Mouse (Mus musculus): ENCODE measurements around the gene Phldb3. TPM values are rescaled to one million over a fixed set of nuclear protein-coding genes. Genes with fewer than 3 reads are reported as not detected.

Phldb3 gene
- total and polyA plus RNA-seq, 3 experiments = 0.89 to 3.6 (median 3.5) TPM

DNA sequence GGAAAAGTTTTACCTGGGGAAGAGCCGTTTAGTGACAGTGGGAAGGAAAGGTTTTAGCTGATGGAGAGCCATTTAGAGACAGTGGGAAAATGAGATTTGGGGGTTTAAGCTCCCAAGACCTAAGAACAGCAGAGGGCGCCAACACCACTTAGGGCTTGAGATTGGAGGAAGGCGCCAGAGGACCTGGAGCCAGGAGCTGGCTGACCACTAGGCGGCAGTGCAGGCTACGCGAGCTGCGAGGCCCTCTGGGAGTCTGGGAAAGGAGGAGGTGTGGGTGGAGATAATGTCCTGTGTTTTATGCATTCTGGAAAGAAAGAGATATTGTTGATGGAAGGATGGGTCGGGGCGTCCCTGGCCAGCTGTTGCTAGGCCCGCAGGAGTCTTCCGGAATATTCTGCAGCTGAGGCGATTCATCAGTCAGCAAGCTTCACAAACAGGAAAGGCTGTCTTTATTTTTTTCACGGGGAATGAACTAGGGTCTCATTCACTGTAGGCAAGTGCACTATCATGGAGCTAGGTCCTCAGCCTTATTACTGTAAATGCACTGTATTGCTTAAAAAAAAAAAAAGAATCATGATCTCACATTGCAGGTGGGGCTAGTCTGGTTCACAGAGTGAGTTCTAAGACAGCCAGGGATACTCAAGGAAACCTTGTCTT is 9.5 kb upstream of the Phldb3 start:
- Histone ChIP-seq H3K79me2 (replicated peaks; ENCODE audit: control insufficient read depth, extremely low read depth, insufficient read depth, poor library complexity, severe bottlenecking) (no peaks in the 10 kb centered on the region), H3K4me2 (ENCODE audit: insufficient read depth, low read depth, poor library complexity, severe bottlenecking) (no peak overlapping the region), H3K36me3 (replicated peaks in 1 of 2; ENCODE audit: control insufficient read depth in 1 of 2, insufficient read depth in 1 of 2, low read length in 1 of 2) (peaks cover 0 to 32% of the 10 kb centered on the region in 2 experiments), H3K4me3 (replicated peaks in 1 of 3; ENCODE audit: low read depth in 2 of 3, low read length in 2 of 3, poor library complexity in 1 of 3) (no peak overlapping the region), H3K27ac (ENCODE audit: insufficient read depth, low read depth) (no peak overlapping the region), H3K27me3 (replicated peaks) (no peaks in the 10 kb centered on the region), H3K9ac (ENCODE audit: insufficient read depth, low read depth) (no peak overlapping the region), H3K9me3 (replicated peaks; ENCODE audit: low read length) (no peaks in the 10 kb centered on the region), H3K4me1 (ENCODE audit: control insufficient read depth in 1 of 2, insufficient read depth in 2 of 2) (peaks cover 0 to 4% of the 10 kb centered on the region in 2 experiments; a peak in 2 of 4 replicates)
- in situ Hi-C loops (cut with MboI; ENCODE audit: low pct_ligation_motif_present, low pct_unique_long_range_greater_than_20kb, low sequenced_read_pairs) (no loop called here), dilution Hi-C loops (cut with MboI; ENCODE audit: extremely low pct_ligation_motif_present, extremely low pct_unique_long_range_greater_than_20kb, low sequenced_read_pairs) (no loop called here)
- DNase-seq (ENCODE audit: extremely low read depth) = peak; percentile 93
- TF ChIP-seq GABPA (IDR thresholded peaks at IDR 0.05; ENCODE audit: insufficient replicate concordance, low read depth, low read length) (no peak), RCOR1 (conservative IDR thresholded peaks at IDR 0.05; ENCODE audit: low read depth, low read length) (no peak), PAX5 (IDR thresholded peaks at IDR 0.05; ENCODE audit: low read length) (no peak), MAX (IDR thresholded peaks at IDR 0.05; ENCODE audit: low read length) (0 out of 2 replicates have a peak, but pooled peaks have one; percentile 26), NRF1 (IDR thresholded peaks at IDR 0.05; ENCODE audit: low read depth, low read length) (no peak), ZMIZ1 (IDR thresholded peaks at IDR 0.05; ENCODE audit: low read depth, low read length) (no peak), TCF12 (IDR thresholded peaks at IDR 0.05; ENCODE audit: low read depth, low read length) (0 out of 2 replicates have a peak, but pooled peaks have one; percentile 14), POLR2A (IDR thresholded peaks at IDR 0.05; ENCODE audit: low read depth, low read length) (no peak), TBP (conservative IDR thresholded peaks at IDR 0.05; ENCODE audit: low read depth, low read length) (no peak), SIN3A (IDR thresholded peaks at IDR 0.05; ENCODE audit: low read length) (no peak), E2F4 (IDR thresholded peaks at IDR 0.05; ENCODE audit: insufficient replicate concordance, low read depth, low read length) (no peak), MXI1 (IDR thresholded peaks at IDR 0.05; ENCODE audit: low read depth, low read length) (no peak), CHD2 (IDR thresholded peaks at IDR 0.05; ENCODE audit: low read length) (no peak), MAZ (IDR thresholded peaks at IDR 0.05; ENCODE audit: low read depth, low read length) (no peak), JUND (conservative IDR thresholded peaks at IDR 0.05; ENCODE audit: low read depth, low read length) (no peak), RAD21 (IDR thresholded peaks at IDR 0.05; ENCODE audit: low read depth, low read length) (peak; percentile 93), BHLHE40 (IDR thresholded peaks at IDR 0.05; ENCODE audit: low read depth, low read length) (no peak), CTCF (conservative IDR thresholded peaks at IDR 0.05 in 1 of 2, IDR thresholded peaks at IDR 0.05 in 1 of 2; ENCODE audit: low read depth in 2 of 2, low read length in 2 of 2) (peak; percentile 90 to 100), POLR2AphosphoS2 (IDR thresholded peaks at IDR 0.05; ENCODE audit: low read depth, low read length) (no peak), CHD1 (IDR thresholded peaks at IDR 0.05; ENCODE audit: low read depth, low read length) (no peak), MYC (IDR thresholded peaks at IDR 0.05; ENCODE audit: low read depth, low read length) (no peak), UBTF (IDR thresholded peaks at IDR 0.05; ENCODE audit: low read depth, low read length) (no peak), NELFE (IDR thresholded peaks at IDR 0.05; ENCODE audit: low read depth, low read length) (peak; percentile 71; the same call in 1 of the 2 replicates), SMC3 (IDR thresholded peaks at IDR 0.05; ENCODE audit: low read depth, low read length) (peak; percentile 99), USF1 (IDR thresholded peaks at IDR 0.05; ENCODE audit: low read depth, low read length) (no peak), ZC3H11A (IDR thresholded peaks at IDR 0.05; ENCODE audit: low read depth, low read length) (peak; percentile 76), KAT2A (IDR thresholded peaks at IDR 0.05; ENCODE audit: insufficient replicate concordance, low read length) (no peak), MAFK (IDR thresholded peaks at IDR 0.05; ENCODE audit: insufficient replicate concordance, low read length) (no peak), ELF1 (IDR thresholded peaks at IDR 0.05; ENCODE audit: low read depth, low read length) (no peak), ETS1 (conservative IDR thresholded peaks at IDR 0.05; ENCODE audit: low read depth, low read length) (no peak), ZNF384 (IDR thresholded peaks at IDR 0.05; ENCODE audit: low read depth, low read length) (peak; percentile 37; the same call in 1 of the 2 replicates), MEF2A (IDR thresholded peaks at IDR 0.05; ENCODE audit: borderline replicate concordance, low read depth, low read length) (no peak), HCFC1 (IDR thresholded peaks at IDR 0.05; ENCODE audit: low read depth, low read length) (no peak; the same call in 1 of the 2 replicates), EP300 (IDR thresholded peaks at IDR 0.05; ENCODE audit: low read length) (0 out of 2 replicates have a peak, but pooled peaks have one; percentile 19), IRF4 (IDR thresholded peaks at IDR 0.05; ENCODE audit: low read depth, low read length) (no peak), USF2 (conservative IDR thresholded peaks at IDR 0.05; ENCODE audit: low read depth, low read length) (no peak), ZKSCAN1 (IDR thresholded peaks at IDR 0.05; ENCODE audit: borderline replicate concordance, low read depth, low read length) (no peak), JUN (IDR thresholded peaks at IDR 0.05; ENCODE audit: insufficient read depth, low read depth, low read length) (no peak)
